Mouse (Mus musculus): Measurements from ENCODE around the gene Rcsd1. TPM values are rescaled to one million over a fixed set of nuclear protein-coding genes. Genes with fewer than 3 reads are reported as not detected.
A peak's percentile ranks its signal among the peaks of the same experiment; 100 is the strongest.

Rcsd1 gene
- total RNA-seq, 1 experiment from 2014 or later, result 87.9 TPM

GRCm38 (mm10) chr1:165722531-165723123, 13.1 kb upstream of the Rcsd1 start:
- ATAC-seq (replicated peaks; ENCODE audit: insufficient number of reproducible peaks, low FRiP score, low TSS enrichment, poor library complexity, severe bottlenecking), result no peak

- ATAC-seq (replicated peaks; ENCODE audit: insufficient number of reproducible peaks, low FRiP score, low TSS enrichment, poor library complexity, severe bottlenecking), result no peak
Measured at GRCm38 (mm10) chr1:165718543-165719105, 9.1 kb upstream of the Rcsd1 start.

- peak; percentile 33 for ATAC-seq (replicated peaks; ENCODE audit: insufficient number of reproducible peaks, low FRiP score, low TSS enrichment, poor library complexity, severe bottlenecking)
Measured at GRCm38 (mm10) chr1:165717711-165718542, 8.4 kb upstream of the Rcsd1 start.

DNA sequence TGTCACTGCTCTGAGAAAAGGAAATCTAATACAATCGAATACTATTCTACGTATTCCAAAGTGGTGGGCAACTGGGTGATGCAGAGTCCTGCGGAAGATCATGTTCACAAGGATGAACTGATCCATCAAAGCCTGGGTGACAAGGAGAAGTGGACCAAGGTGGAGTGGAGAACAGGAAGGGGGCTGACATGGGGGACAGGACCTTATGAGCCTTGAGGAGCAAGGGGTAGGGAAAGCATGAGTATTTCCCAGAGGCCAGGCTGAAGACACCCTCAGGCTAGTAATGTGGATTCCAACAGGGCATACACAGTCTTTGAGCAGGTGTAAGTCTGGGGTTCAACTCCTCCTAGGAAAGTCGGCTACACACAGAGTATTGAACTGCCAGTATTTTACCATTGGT, 6.9 kb upstream of the Rcsd1 start:
- ATAC-seq (replicated peaks; ENCODE audit: insufficient number of reproducible peaks, low FRiP score, low TSS enrichment, poor library complexity, severe bottlenecking), result no peak

GRCm38 (mm10) chr1:165713798-165714197, 4.2 kb upstream of the Rcsd1 start:
- ATAC-seq (replicated peaks; ENCODE audit: insufficient number of reproducible peaks, low FRiP score, low TSS enrichment, poor library complexity, severe bottlenecking), result no peak

- no peak for ATAC-seq (replicated peaks; ENCODE audit: insufficient number of reproducible peaks, low FRiP score, low TSS enrichment, poor library complexity, severe bottlenecking)
Measured at GRCm38 (mm10) chr1:165711914-165712313, 2.4 kb upstream of the Rcsd1 start.

DNA sequence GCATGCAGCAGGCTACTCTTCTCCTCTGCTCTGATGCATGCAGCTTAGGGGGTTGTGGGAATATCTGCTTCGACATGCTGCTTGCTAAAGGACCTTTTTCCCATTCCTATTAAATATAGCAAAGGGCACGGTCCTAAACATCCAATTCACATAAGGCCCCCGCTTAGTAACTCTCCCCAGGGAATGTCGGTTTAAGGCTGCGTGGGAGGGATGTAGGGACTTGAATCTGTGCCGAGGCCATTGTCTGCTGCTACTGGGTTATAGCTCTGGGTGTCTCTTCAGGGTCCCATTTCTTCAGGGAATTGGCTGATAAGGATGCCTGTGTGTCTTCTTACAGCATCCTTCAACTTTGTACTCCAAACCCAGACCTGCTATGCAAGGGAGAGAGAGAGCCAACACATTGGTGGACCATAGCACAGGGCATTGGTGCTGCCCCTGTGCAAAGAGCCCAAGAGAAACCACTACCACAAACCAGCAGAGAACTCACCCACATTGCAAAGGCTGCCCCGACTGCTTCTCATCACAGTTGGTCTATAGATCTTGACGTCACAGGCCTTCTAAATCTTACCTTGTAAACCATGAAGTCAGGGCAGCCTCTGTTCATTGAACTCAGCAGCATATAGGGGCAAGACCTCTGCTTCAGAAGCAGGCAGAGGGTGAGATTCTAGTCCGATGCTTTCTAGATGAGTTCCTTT, 724 bp downstream of the Rcsd1 start:
- peak; percentile 40; the same call in 1 of the 2 replicates for ATAC-seq (replicated peaks; ENCODE audit: insufficient number of reproducible peaks, low FRiP score, low TSS enrichment, poor library complexity, severe bottlenecking)

GRCm38 (mm10) chr1:165707640-165708322, 1.8 kb downstream of the Rcsd1 start:
- ATAC-seq (replicated peaks; ENCODE audit: insufficient number of reproducible peaks, low FRiP score, low TSS enrichment, poor library complexity, severe bottlenecking), result peak; percentile 29; the same call in 1 of the 2 replicates

DNA sequence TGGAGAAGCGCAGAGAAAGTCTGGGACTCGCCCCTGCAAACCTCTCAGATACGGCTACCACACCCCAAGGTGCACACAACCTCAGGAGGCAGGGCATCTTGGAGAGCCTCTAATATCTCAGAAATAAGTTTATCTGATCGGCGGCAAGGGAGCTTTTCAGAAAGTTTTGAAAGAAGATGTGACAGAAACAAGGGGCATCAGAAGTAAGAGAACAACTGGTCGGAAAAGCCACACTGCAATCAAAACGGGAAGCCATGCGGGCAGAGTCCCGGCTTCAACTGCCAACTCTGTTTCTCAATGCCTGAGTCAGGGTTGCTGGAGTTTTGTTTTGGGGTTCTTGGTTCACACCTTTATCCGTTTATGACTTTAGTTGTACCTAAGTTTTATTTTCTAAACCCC, 2.3 kb downstream of the Rcsd1 start:
- no peak for ATAC-seq (replicated peaks; ENCODE audit: insufficient number of reproducible peaks, low FRiP score, low TSS enrichment, poor library complexity, severe bottlenecking)

- no peak for ATAC-seq (replicated peaks; ENCODE audit: insufficient number of reproducible peaks, low FRiP score, low TSS enrichment, poor library complexity, severe bottlenecking)
Measured at GRCm38 (mm10) chr1:165706492-165706891, 3.1 kb downstream of the Rcsd1 start.

DNA sequence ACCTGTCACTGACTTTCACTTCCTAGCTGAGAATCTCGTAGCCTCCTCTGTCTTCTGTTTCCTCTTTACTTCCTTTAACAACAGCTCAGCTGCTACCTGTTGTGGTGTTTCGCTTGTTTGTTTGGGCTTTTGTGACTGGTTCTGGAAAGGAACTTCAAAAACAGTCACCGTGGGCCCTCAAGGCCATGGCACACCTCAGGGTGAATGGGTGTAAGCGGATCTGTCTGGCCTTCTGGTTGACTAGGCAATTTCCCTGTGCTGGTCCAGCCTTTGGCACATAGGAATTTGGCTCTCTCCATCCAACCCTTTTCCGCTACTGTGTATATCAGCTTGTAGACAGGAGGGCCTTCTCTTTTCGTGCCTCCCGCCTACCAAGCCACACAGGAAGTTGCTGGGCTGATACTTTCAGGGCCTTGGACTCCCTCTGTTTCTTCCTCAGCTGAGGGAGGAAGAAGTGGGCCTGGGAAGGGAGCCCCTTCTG, 3.6 kb downstream of the Rcsd1 start:
- no peak for ATAC-seq (replicated peaks; ENCODE audit: insufficient number of reproducible peaks, low FRiP score, low TSS enrichment, poor library complexity, severe bottlenecking)

GRCm38 (mm10) chr1:165705368-165705767, 4.2 kb downstream of the Rcsd1 start:
- no peak for ATAC-seq (replicated peaks; ENCODE audit: insufficient number of reproducible peaks, low FRiP score, low TSS enrichment, poor library complexity, severe bottlenecking)

DNA sequence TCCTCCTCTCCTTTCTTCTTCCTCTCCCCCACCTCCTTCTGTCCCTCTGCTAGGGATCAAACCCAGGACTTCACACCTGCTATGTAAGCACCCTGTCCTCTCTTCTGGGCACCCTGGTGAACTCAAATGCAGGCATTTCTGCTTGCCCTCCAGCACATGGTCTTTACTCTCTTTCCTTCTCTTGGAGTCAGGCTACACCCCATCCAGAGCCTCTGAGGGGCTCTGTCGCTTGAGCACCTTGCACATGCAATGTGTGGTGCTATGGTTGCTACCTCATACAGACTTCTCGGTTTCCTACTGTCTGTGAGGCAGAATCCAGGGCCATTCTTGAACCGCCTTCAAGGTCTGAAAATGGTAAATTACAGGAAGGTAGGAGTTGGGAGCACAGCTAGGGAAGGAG, 4.7 kb downstream of the Rcsd1 start:
- no peak for ATAC-seq (replicated peaks; ENCODE audit: insufficient number of reproducible peaks, low FRiP score, low TSS enrichment, poor library complexity, severe bottlenecking)

- no peak for ATAC-seq (replicated peaks; ENCODE audit: insufficient number of reproducible peaks, low FRiP score, low TSS enrichment, poor library complexity, severe bottlenecking)
Measured at GRCm38 (mm10) chr1:165702221-165703031, 7.1 kb downstream of the Rcsd1 start.

DNA sequence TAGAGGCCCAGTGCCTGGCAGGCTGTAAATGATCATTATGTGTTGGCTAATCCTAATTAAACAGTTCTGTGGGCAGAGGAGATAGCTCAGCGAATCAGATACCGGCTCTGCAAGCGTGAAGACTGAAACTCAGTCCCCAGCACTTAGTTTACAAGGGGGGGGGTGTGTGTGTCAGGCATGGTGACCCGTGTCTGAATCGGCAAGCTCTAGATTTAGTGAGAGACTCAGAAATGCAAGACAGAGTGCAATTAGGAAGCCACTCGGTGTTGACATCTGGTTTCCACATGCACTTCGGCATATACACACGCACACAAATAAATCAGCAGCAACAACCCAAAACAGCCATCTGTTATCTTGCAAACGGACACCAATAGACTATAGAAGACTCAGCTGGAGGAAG, 8.0 kb downstream of the Rcsd1 start:
- ATAC-seq (replicated peaks; ENCODE audit: insufficient number of reproducible peaks, low FRiP score, low TSS enrichment, poor library complexity, severe bottlenecking), result no peak

DNA sequence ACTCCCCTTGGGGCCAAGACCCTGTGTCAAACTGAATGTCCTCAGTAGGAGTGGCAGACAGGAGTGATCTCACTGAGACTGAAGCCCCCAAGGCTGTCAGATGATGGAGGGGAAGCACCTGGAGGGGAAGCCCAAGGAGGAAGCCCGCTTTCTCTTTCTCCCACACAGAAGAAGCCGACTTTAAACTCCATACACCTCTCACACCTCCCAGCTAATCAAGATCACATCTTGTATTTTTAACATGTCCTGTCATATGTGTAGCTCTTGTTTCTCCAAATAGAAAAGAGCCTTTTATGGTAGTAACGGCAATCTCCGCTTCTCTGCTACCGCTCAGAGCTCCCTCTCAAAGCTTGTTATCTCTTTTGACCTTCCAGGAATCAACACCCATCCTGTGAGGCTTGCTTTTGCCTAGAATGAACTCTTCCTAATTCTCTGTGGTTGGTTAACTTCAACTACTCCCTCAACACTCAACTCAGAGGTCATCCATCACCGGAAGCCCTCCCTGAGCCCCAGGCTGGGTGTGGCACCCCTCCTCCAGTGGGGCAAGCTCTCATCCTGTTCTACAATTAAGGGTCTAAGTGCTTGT, 8.5 kb downstream of the Rcsd1 start:
- ATAC-seq (replicated peaks; ENCODE audit: insufficient number of reproducible peaks, low FRiP score, low TSS enrichment, poor library complexity, severe bottlenecking), result no peak

DNA sequence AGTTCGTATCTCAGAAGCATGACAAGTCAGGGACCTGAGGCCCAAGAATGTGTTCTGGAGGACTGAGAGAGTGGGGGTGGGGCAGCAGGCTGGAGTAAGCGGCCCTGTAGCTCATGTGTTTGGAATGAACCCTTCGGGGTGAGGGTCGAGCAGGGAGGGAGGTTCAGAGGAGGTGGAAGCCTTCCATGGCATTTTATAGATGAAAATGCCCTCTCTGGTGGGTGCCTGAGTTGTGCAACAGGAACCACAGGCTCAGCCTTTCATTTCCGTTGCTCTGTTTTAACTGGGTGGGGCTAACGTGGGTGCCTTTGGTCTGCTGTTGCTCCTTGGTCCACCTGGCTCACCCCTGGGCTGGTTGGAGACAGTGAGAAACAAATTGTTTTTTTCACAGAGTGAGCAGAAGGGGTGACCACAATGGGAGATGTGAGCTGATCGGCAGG, 9.2 kb downstream of the Rcsd1 start:
- peak; percentile 41; the same call in 1 of the 2 replicates for ATAC-seq (replicated peaks; ENCODE audit: insufficient number of reproducible peaks, low FRiP score, low TSS enrichment, poor library complexity, severe bottlenecking)
